Mouse (Mus musculus): ENCODE measurements at regions not wholly inside any gene's neighbourhood (a gene's known extent, or its start where the extent isn't known, plus 50 kb on each side); places are given as distances from the start of the nearest gene placed in this dataset.

GRCm38 (mm10) chr2:84246562-84246961 is 178.6 kb downstream of the Calcrl start:
- no peak for TF ChIP-seq CTCF (IDR thresholded peaks at IDR 0.05; ENCODE audit: low read depth)
- no peak for TF ChIP-seq EP300 (IDR thresholded peaks at IDR 0.05; ENCODE audit: low read depth)

Measured in liver, postnatal 0 days (tissue).